Mouse (Mus musculus) spleen, adult 2 months (tissue): ENCODE results near the gene Kat2b.

Experiments
- CTCF ChIP-seq: fragments of 200-500 bp; IDR thresholded peaks from 2 replicates; pipeline ENCODE4 v1.5.1; 2011; ENCODE audit warnings: mild to moderate bottlenecking, inconsistent platforms; ENCODE audit not compliant: insufficient read depth, insufficient read length, insufficient replicate concordance; ENCODE audit errors: extremely low read depth
- POLR2A ChIP-seq: fragments of 200-500 bp; IDR thresholded peaks from 2 replicates; pipeline ENCODE4 v1.6.1; 2011; ENCODE audit warnings: low read depth, low read length, inconsistent platforms

GRCm38 (mm10) chr17:53595527-53595926, 28.9 kb downstream of the Kat2b start:
- TF ChIP-seq POLR2A: no peak
- no peak for TF ChIP-seq CTCF
